Mouse (Mus musculus) ES-Bruce4 (cell line): ENCODE measurements at regions not wholly inside any gene's neighbourhood (a gene's known extent, or its start where the extent isn't known, plus 50 kb on each side); places are given as distances from the start of the nearest gene placed in this dataset.
"Not testable (repeated sequence)": the region's sequence is repeated elsewhere in the genome, so short reads cannot be mapped to it uniquely, and the experiment has no call there.

Source experiments
- H3K27ac ChIP-seq: 2 replicates; pipeline ENCODE4 v1.5.1; 2012; ENCODE audit warnings: low read length, inconsistent platforms; ENCODE audit not compliant: insufficient read depth
- H3K27me3 ChIP-seq: 2 replicates; pipeline ENCODE4 v1.6.1; 2012; ENCODE audit warnings: mild to moderate bottlenecking, low read length, inconsistent platforms; ENCODE audit not compliant: control insufficient read depth, poor library complexity, insufficient read depth, severe bottlenecking
- H3K36me3 ChIP-seq: 2 replicates; pipeline ENCODE4 v1.6.1; 2012; ENCODE audit warnings: inconsistent platforms, mild to moderate bottlenecking, low read length, moderate library complexity; ENCODE audit not compliant: control insufficient read depth, poor library complexity, insufficient read depth, severe bottlenecking
- H3K4me1 ChIP-seq: one replicate; pipeline ENCODE4 v1.8.1; 2011; ENCODE audit warnings: low read length; ENCODE audit not compliant: control insufficient read depth, insufficient read depth
- H3K4me3 ChIP-seq: 2 replicates; pipeline ENCODE4 v1.5.1; 2011; ENCODE audit warnings: low read depth, mild to moderate bottlenecking, low read length
- H3K9ac ChIP-seq: 2 replicates; pipeline ENCODE4 v1.6.1; 2012; ENCODE audit warnings: low read depth, mild to moderate bottlenecking, inconsistent platforms; ENCODE audit not compliant: poor library complexity, severe bottlenecking
- H3K9me3 ChIP-seq: replicated peaks from 2 replicates; pipeline ENCODE4 v1.6.1; 2012; ENCODE audit warnings: mild to moderate bottlenecking, low read length, inconsistent platforms; ENCODE audit not compliant: control insufficient read depth, poor library complexity, insufficient read depth, severe bottlenecking
- CTCF ChIP-seq: IDR thresholded peaks from one replicate; pipeline ENCODE4 v1.8.1; 2011; ENCODE audit warnings: low read depth, low read length
- EP300 ChIP-seq: IDR thresholded peaks from 2 replicates; pipeline ENCODE4 v1.6.1; 2011; ENCODE audit warnings: low read depth, low read length; ENCODE audit not compliant: insufficient read depth
- POLR2A ChIP-seq: IDR thresholded peaks from one replicate; pipeline ENCODE4 v1.8.1; 2011; ENCODE audit warnings: low read length; ENCODE audit not compliant: insufficient read depth

GRCm38 (mm10) chr8:8850766-8851165, 160.4 kb upstream of the Arglu1 start:
- TF ChIP-seq EP300 (no peak), POLR2A (no peak), CTCF (no peak)
- no peaks in the 10 kb centered on the region for H3K36me3 ChIP-seq

GRCm38 (mm10) chr8:8847579-8847978, 157.3 kb upstream of the Arglu1 start:
- Histone ChIP-seq H3K4me1 (no peaks in the 10 kb centered on the region), H3K9me3 (no peaks in the 10 kb centered on the region), H3K27ac (no peak overlapping the region), H3K4me3 (no peak overlapping the region), H3K36me3 (no peaks in the 10 kb centered on the region), H3K27me3 (no peaks in the 10 kb centered on the region; the same call in 1 of the 2 replicates), H3K9ac (no peak overlapping the region)
- TF ChIP-seq POLR2A (no peak), CTCF (no peak), EP300 (no peak)

More at GRCm38 (mm10) chr8:8850766-8851165, 160.4 kb upstream of the Arglu1 start:
- Histone ChIP-seq H3K27me3 (no peaks in the 10 kb centered on the region; the same call in 1 of the 2 replicates), H3K4me3 (no peak overlapping the region), H3K27ac (no peak overlapping the region), H3K4me1 (no peaks in the 10 kb centered on the region), H3K9ac (no peak overlapping the region), H3K9me3 (no peaks in the 10 kb centered on the region)

GRCm38 (mm10) chr8:8842326-8842725, 152.0 kb upstream of the Arglu1 start:
- no peaks in the 10 kb centered on the region for H3K27me3 ChIP-seq
- no peaks in the 10 kb centered on the region for H3K4me1 ChIP-seq
- no peak overlapping the region for H3K27ac ChIP-seq
- no peaks in the 10 kb centered on the region for H3K9me3 ChIP-seq
- no peak for TF ChIP-seq EP300
- H3K4me3 ChIP-seq = no peak overlapping the region
- H3K9ac ChIP-seq = no peak overlapping the region
- H3K36me3 ChIP-seq = no peaks in the 10 kb centered on the region

GRCm38 (mm10) chr8:8836166-8836565, 145.8 kb upstream of the Arglu1 start:
- not testable (repeated sequence) for H3K27me3 ChIP-seq, H3K9ac ChIP-seq, H3K36me3 ChIP-seq, H3K27ac ChIP-seq, H3K4me1 ChIP-seq, H3K4me3 ChIP-seq, H3K9me3 ChIP-seq

- H3K9ac ChIP-seq = no peak overlapping the region
- no peak overlapping the region for H3K27ac ChIP-seq
- H3K9me3 ChIP-seq = no peaks in the 10 kb centered on the region
- no peak overlapping the region for H3K4me3 ChIP-seq
- no peak for TF ChIP-seq CTCF
- no peak for TF ChIP-seq POLR2A
- TF ChIP-seq EP300 = no peak
- H3K4me1 ChIP-seq = peaks cover 1% of the 10 kb centered on the region
- no peaks in the 10 kb centered on the region for H3K27me3 ChIP-seq
- H3K36me3 ChIP-seq = no peaks in the 10 kb centered on the region
Measured at GRCm38 (mm10) chr8:8831306-8831705, 141.0 kb upstream of the Arglu1 start.

GRCm38 (mm10) chr8:8829230-8829629, 138.9 kb upstream of the Arglu1 start:
- Histone ChIP-seq H3K4me1 (no peaks in the 10 kb centered on the region), H3K9me3 (no peaks in the 10 kb centered on the region), H3K27me3 (no peaks in the 10 kb centered on the region), H3K4me3 (no peak overlapping the region), H3K36me3 (no peaks in the 10 kb centered on the region), H3K9ac (no peak overlapping the region), H3K27ac (no peak overlapping the region)
- no peak for TF ChIP-seq EP300
- TF ChIP-seq CTCF = no peak
- TF ChIP-seq POLR2A = no peak

GRCm38 (mm10) chr8:8827555-8827954, 137.2 kb upstream of the Arglu1 start:
- no peak overlapping the region for H3K4me3 ChIP-seq
- TF ChIP-seq EP300 (no peak), POLR2A (no peak), CTCF (no peak)
- H3K9ac ChIP-seq = no peak overlapping the region
- no peaks in the 10 kb centered on the region for H3K9me3 ChIP-seq
- H3K36me3 ChIP-seq = no peaks in the 10 kb centered on the region
- no peaks in the 10 kb centered on the region for H3K27me3 ChIP-seq
- H3K27ac ChIP-seq = no peak overlapping the region
- no peaks in the 10 kb centered on the region for H3K4me1 ChIP-seq
